9 mouse cellular contexts compared by ENCODE assay signal in the genomic region with DNA sequence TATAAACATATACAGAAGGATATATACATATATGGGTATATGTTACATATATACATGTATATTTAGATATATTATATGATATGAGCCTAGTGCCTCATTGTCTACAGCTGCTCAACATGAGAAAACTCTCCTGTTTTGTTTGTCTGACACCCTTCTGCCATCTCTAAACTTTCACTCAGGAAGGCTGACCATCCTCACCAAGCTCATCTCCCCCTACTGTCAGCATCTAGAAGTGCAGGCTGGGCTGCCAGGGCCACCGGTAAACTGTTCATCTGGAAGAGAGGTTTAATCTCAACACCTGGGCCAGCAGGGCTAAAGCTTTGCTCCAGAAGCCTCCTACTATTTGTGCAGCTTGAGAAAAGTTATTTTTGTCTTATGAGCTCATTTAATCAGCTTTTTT. TPM values are rescaled to one million over a fixed set of nuclear protein-coding genes. Genes with fewer than 3 reads are reported as not detected.
DNase-seq lines count a peak whose midpoint lies in the region; ATAC-seq and TF ChIP-seq lines count a peak whose summit lies in the region.
"Had no signal": no experiment of that assay in that cellular context is flagged by ENCODE, and none has a peak within 500 bp of the region (broad histone marks: within the 10 kb centered on the region; RNA-seq: fewer than 3 reads in every experiment).

No protein-coding gene starts in this region.

- peak; percentile 82 for DNase-seq in hindbrain, embryonic 14.5 days (ENCODE audit: low spot score)
- peak; percentile 83 for DNase-seq in ZHBTc4 (ENCODE audit: low read depth, low spot score)
- peak; percentile 79 for DNase-seq in embryo, embryonic 10 days (ENCODE audit: low spot score)
- peak; percentile 79 for DNase-seq in kidney, adult 9 months
- peak; percentile 59 to 77 for DNase-seq in lung, postnatal 4 days
- peak; percentile 76 for DNase-seq in thymus, adult 2 months

- no peak overlapping the region for H3K4me2 ChIP-seq in hindbrain, embryonic 14.5 days (replicated peaks)
- H3K4me2 ChIP-seq in hindbrain, embryonic 13.5 days, result no peak overlapping the region
- H3K4me2 ChIP-seq: limb, embryonic 13.5 days had no signal

- no peak overlapping the region for H3K27ac ChIP-seq in hindbrain, embryonic 14.5 days
- no peak overlapping the region for H3K27ac ChIP-seq in hindbrain, embryonic 13.5 days
- H3K27ac ChIP-seq in thymus, adult 2 months (ENCODE audit: control insufficient read depth, insufficient read depth, low read length), result no peak overlapping the region
- H3K27ac ChIP-seq: limb, embryonic 13.5 days had no signal

- no peaks in the 10 kb centered on the region for H3K27me3 ChIP-seq in hindbrain, embryonic 14.5 days (ENCODE audit: control insufficient read depth, insufficient read depth, low read length)
- 0 out of 2 replicates have a peak, but pooled peaks cover 4% of the 10 kb centered on the region for H3K27me3 ChIP-seq in hindbrain, embryonic 13.5 days
- H3K27me3 ChIP-seq in C2C12 (ENCODE audit: control insufficient read depth, insufficient read depth, insufficient read length), result no peaks in the 10 kb centered on the region
- H3K27me3 ChIP-seq in thymus, adult 2 months (ENCODE audit: control insufficient read depth, insufficient read depth, low read length), result no peaks in the 10 kb centered on the region
- H3K27me3 ChIP-seq: limb, embryonic 13.5 days had no signal

- no peak overlapping the region for H3K9ac ChIP-seq in hindbrain, embryonic 14.5 days
- H3K9ac ChIP-seq in hindbrain, embryonic 13.5 days, result no peak overlapping the region
- H3K9ac ChIP-seq: limb, embryonic 13.5 days had no signal

- H3K36me3 ChIP-seq in hindbrain, embryonic 14.5 days (replicated peaks; ENCODE audit: control insufficient read depth, insufficient read depth), result no peaks in the 10 kb centered on the region
- no peaks in the 10 kb centered on the region for H3K36me3 ChIP-seq in hindbrain, embryonic 13.5 days
- H3K36me3 ChIP-seq in C2C12 (ENCODE audit: control insufficient read depth, insufficient read depth), result no peaks in the 10 kb centered on the region
- H3K36me3 ChIP-seq in thymus, adult 2 months (ENCODE audit: control insufficient read depth, insufficient read depth, low read length), result no peaks in the 10 kb centered on the region
- H3K36me3 ChIP-seq: limb, embryonic 13.5 days had no signal

- no peak for ATAC-seq in hindbrain, embryonic 14.5 days (ENCODE audit: low FRiP score)
- ATAC-seq in hindbrain, embryonic 13.5 days (ENCODE audit: low FRiP score), result no peak

- no peak overlapping the region for H3ac ChIP-seq in C2C12 (ENCODE audit: control insufficient read depth, insufficient read length, low read depth)

- H3K4me1 ChIP-seq in hindbrain, embryonic 14.5 days (replicated peaks; ENCODE audit: control insufficient read depth, insufficient read depth, low read length), result peaks cover 12% of the 10 kb centered on the region
- H3K4me1 ChIP-seq in hindbrain, embryonic 13.5 days (replicated peaks), result peaks cover 20% of the 10 kb centered on the region
- H3K4me1 ChIP-seq in thymus, adult 2 months (replicated peaks; ENCODE audit: control insufficient read depth, insufficient read depth, low read length), result peaks cover 8% of the 10 kb centered on the region

- no peaks in the 10 kb centered on the region for H3K9me3 ChIP-seq in hindbrain, embryonic 14.5 days (ENCODE audit: control insufficient read depth, low read length)
- no peaks in the 10 kb centered on the region for H3K9me3 ChIP-seq in hindbrain, embryonic 13.5 days
- H3K9me3 ChIP-seq: limb, embryonic 13.5 days had no signal

- peaks cover 19% of the 10 kb centered on the region for H3K79me2 ChIP-seq in C2C12 (ENCODE audit: control insufficient read depth, insufficient read depth)

- 8% methylated on average over 1 of the region's 1 CpGs for WGBS in hindbrain, embryonic 14.5 days
- 4% methylated on average over 1 of the region's 1 CpGs for WGBS in hindbrain, embryonic 13.5 days
- 0% methylated on average over 1 of the region's 1 CpGs for WGBS in thymus, adult 2 months

- TF ChIP-seq POLR2A in thymus, adult 2 months (IDR thresholded peaks at IDR 0.05; ENCODE audit: control insufficient read depth, extremely low read depth, insufficient read depth, low read length, poor library complexity), result no peak

- no peak overlapping the region for H3K4me3 ChIP-seq in hindbrain, embryonic 14.5 days (replicated peaks; ENCODE audit: low read length)
- H3K4me3 ChIP-seq in hindbrain, embryonic 13.5 days, result no peak overlapping the region
- H3K4me3 ChIP-seq in C2C12 (ENCODE audit: insufficient read depth, poor library complexity, severe bottlenecking), result no peak overlapping the region
- no peak overlapping the region for H3K4me3 ChIP-seq in thymus, adult 2 months (ENCODE audit: control insufficient read depth, insufficient read depth, low read length)
- H3K4me3 ChIP-seq: limb, embryonic 13.5 days had no signal

- H3K79me3 ChIP-seq in C2C12 (ENCODE audit: low read depth), result peaks cover 2% of the 10 kb centered on the region

- TF ChIP-seq CTCF in C2C12 (IDR thresholded peaks at IDR 0.05; ENCODE audit: control insufficient read depth, insufficient read depth, insufficient read length), result peak; percentile 53
- peak; percentile 32; the same call in 1 of the 2 replicates for TF ChIP-seq CTCF in thymus, adult 2 months (IDR thresholded peaks at IDR 0.05; ENCODE audit: borderline replicate concordance, control insufficient read depth, extremely low read depth, insufficient read depth, low read length, poor library complexity)

TF ChIP-seq in C2C12, 6 proteins besides CTCF, POLR2A, EP300 and RAD21:
- TF ChIP-seq MAX (IDR thresholded peaks at IDR 0.05) (no peak), FOSL1 (IDR thresholded peaks at IDR 0.05; ENCODE audit: insufficient read depth, low read length, poor library complexity, severe bottlenecking) (no peak), CEBPB (IDR thresholded peaks at IDR 0.05; ENCODE audit: low read depth) (no peak), MYOD1 (IDR thresholded peaks at IDR 0.05; ENCODE audit: control insufficient read depth, insufficient read length, low read depth) (no peak), USF1 (IDR thresholded peaks at IDR 0.05; ENCODE audit: low read depth) (no peak), MYOG (IDR thresholded peaks at IDR 0.05; ENCODE audit: control insufficient read depth, extremely low read depth, insufficient read length) (no peak)

RNA-seq across cellular contexts. Expression of gene Ttpal, which starts 2.9 kb away (rescaled TPM):
- 51.6 and 53.5 TPM in 2 replicates for polyA plus RNA-seq in hindbrain, embryonic 14.5 days (2014; fragmentation: Nextera tagmentation; extraction: Ambion mirVana)
- polyA plus RNA-seq in hindbrain, embryonic 13.5 days (2015; fragmentation: Nextera tagmentation; extraction: Ambion mirVana), result 42.0 and 48.1 TPM in 2 replicates
- 15.1 TPM for polyA plus RNA-seq in C2C12 (2012; fragmentation: generic; extraction: Trizol)
- 63.2 and 72.5 TPM in 2 replicates for polyA plus RNA-seq in thymus, adult 2 months (2012; rRNA removed)

RNA-seq across cellular contexts. Expression of gene Serinc3, which starts 45.7 kb away (rescaled TPM):
- 42.1 and 45.1 TPM in 2 replicates for polyA plus RNA-seq in hindbrain, embryonic 14.5 days (2014; fragmentation: Nextera tagmentation; extraction: Ambion mirVana)
- polyA plus RNA-seq in hindbrain, embryonic 13.5 days (2015; fragmentation: Nextera tagmentation; extraction: Ambion mirVana), result 37.5 and 38.7 TPM in 2 replicates
- polyA plus RNA-seq in C2C12 (2012; fragmentation: generic; extraction: Trizol), result 29.4 TPM
- 279 and 281 TPM in 2 replicates for polyA plus RNA-seq in thymus, adult 2 months (2012; rRNA removed)

RNA-seq across cellular contexts. Expression of gene Pkig, which starts 59.0 kb away (rescaled TPM):
- polyA plus RNA-seq in hindbrain, embryonic 14.5 days (2014; fragmentation: Nextera tagmentation; extraction: Ambion mirVana), result 107 and 117 TPM in 2 replicates
- 110 and 119 TPM in 2 replicates for polyA plus RNA-seq in hindbrain, embryonic 13.5 days (2015; fragmentation: Nextera tagmentation; extraction: Ambion mirVana)
- 254 TPM for polyA plus RNA-seq in C2C12 (2012; fragmentation: generic; extraction: Trizol)
- polyA plus RNA-seq in thymus, adult 2 months (2012; rRNA removed), result 56.7 and 64.7 TPM in 2 replicates
